Mouse (Mus musculus) small intestine, adult 2 months (tissue): ENCODE data around the gene Mpzl1. TPM values are rescaled to one million over a fixed set of nuclear protein-coding genes. Genes with fewer than 3 reads are reported as not detected.

ENCODE experiments used
- H3K27ac ChIP-seq: fragments of 200-500 bp; 2 replicates; pipeline ENCODE4 v1.5.1; 2012; ENCODE audit warnings: low read depth, low read length, control low read depth, inconsistent platforms; ENCODE audit not compliant: insufficient read depth
- H3K27me3 ChIP-seq: fragments of 200-500 bp; 2 replicates; pipeline ENCODE4 v1.6.1; 2012; ENCODE audit warnings: mild to moderate bottlenecking, moderate library complexity, low read length, inconsistent platforms; ENCODE audit not compliant: control insufficient read depth, insufficient read depth
- H3K36me3 ChIP-seq: fragments of 200-500 bp; 2 replicates; pipeline ENCODE4 v1.6.1; 2012; ENCODE audit warnings: mild to moderate bottlenecking, low read length, control low read depth, inconsistent platforms; ENCODE audit not compliant: control insufficient read depth, insufficient read depth
- H3K4me1 ChIP-seq: fragments of 200-500 bp; 2 replicates; pipeline ENCODE4 v1.6.1; 2012; ENCODE audit warnings: low read length, inconsistent platforms, mixed read lengths; ENCODE audit not compliant: control insufficient read depth, insufficient read depth, insufficient read length
- H3K4me3 ChIP-seq: fragments of 200-500 bp; 2 replicates; pipeline ENCODE4 v1.5.1; 2012; ENCODE audit warnings: low read depth, mild to moderate bottlenecking, control low read depth, inconsistent platforms, low read length, moderate library complexity
- CTCF ChIP-seq: fragments of 200-500 bp; IDR thresholded peaks from 2 replicates; pipeline ENCODE4 v1.5.1; 2012; ENCODE audit warnings: low read depth, mild to moderate bottlenecking, control low read depth, inconsistent platforms, low read length, moderate library complexity, mixed read lengths; ENCODE audit not compliant: insufficient replicate concordance, insufficient read length; ENCODE audit errors: extremely low read depth
- POLR2A ChIP-seq: fragments of 200-500 bp; IDR thresholded peaks from 2 replicates; pipeline ENCODE4 v1.6.1; 2012; ENCODE audit warnings: low read depth, mild to moderate bottlenecking, control low read depth, inconsistent platforms, low read length, moderate library complexity
- WGBS: fragments of 180-500 bp; shearing (Covaris S2); methylation state at CpG from one replicate; pipeline ENCODE4 v1.1.7; 2018; 5-methylcytosine and 5-hydroxymethylcytosine counted together
- polyA plus RNA-seq: library from polyadenylated mRNA; depleted of rRNA; stranded (reverse); fragments of >200 nt; gene quantifications from 2 replicates; pipeline ENCODE4 v1.2.3, GENCODE M21; 2012

Mpzl1 gene
- polyA plus RNA-seq, 1 experiment, result 24.8 TPM

- H3K4me3 ChIP-seq, result no peak overlapping the region
- no peak for TF ChIP-seq CTCF
- TF ChIP-seq POLR2A, result no peak
- H3K4me1 ChIP-seq, result peaks cover 3% of the 10 kb centered on the region; the same call in 1 of the 2 replicates
- no peaks in the 10 kb centered on the region for H3K27me3 ChIP-seq
- no peak overlapping the region for H3K27ac ChIP-seq
- 77% methylated on average over 14 of the region's 14 CpGs for WGBS
- peaks cover 2% of the 10 kb centered on the region; the same call in 1 of the 2 replicates for H3K36me3 ChIP-seq
Measured at GRCm38 (mm10) chr1:165655482-165655881, 21.1 kb upstream of the Mpzl1 start.

GRCm38 (mm10) chr1:165655022-165655421 is 20.7 kb upstream of the Mpzl1 start:
- Histone ChIP-seq H3K4me3 (no peak overlapping the region), H3K4me1 (peaks cover 3% of the 10 kb centered on the region; the same call in 1 of the 2 replicates), H3K27ac (no peak overlapping the region), H3K27me3 (no peaks in the 10 kb centered on the region), H3K36me3 (peaks cover 2% of the 10 kb centered on the region; the same call in 1 of the 2 replicates)
- no peak for TF ChIP-seq CTCF
- no peak for TF ChIP-seq POLR2A
- 64% methylated on average over 6 of the region's 6 CpGs for WGBS

- no peak for TF ChIP-seq CTCF
- no peak for TF ChIP-seq POLR2A
- Histone ChIP-seq H3K27me3 (no peaks in the 10 kb centered on the region), H3K4me3 (no peak overlapping the region), H3K36me3 (peaks cover 3% of the 10 kb centered on the region; the same call in 1 of the 2 replicates), H3K27ac (no peak overlapping the region), H3K4me1 (peaks cover 3% of the 10 kb centered on the region; the same call in 1 of the 2 replicates)
- WGBS, result 81% methylated on average over 14 of the region's 14 CpGs
Measured at GRCm38 (mm10) chr1:165653126-165653885, 19.0 kb upstream of the Mpzl1 start.

GRCm38 (mm10) chr1:165652507-165652906 is 18.2 kb upstream of the Mpzl1 start:
- no peak overlapping the region for H3K4me3 ChIP-seq
- H3K36me3 ChIP-seq, result 0 out of 2 replicates have a peak, but pooled peaks cover 1% of the 10 kb centered on the region
- no peak overlapping the region for H3K27ac ChIP-seq
- peaks cover 3% of the 10 kb centered on the region; the same call in 1 of the 2 replicates for H3K4me1 ChIP-seq
- WGBS, result 93% methylated on average over 2 of the region's 2 CpGs
- no peak for TF ChIP-seq CTCF
- TF ChIP-seq POLR2A, result no peak
- H3K27me3 ChIP-seq, result no peaks in the 10 kb centered on the region

GRCm38 (mm10) chr1:165651158-165651557 is 16.8 kb upstream of the Mpzl1 start:
- no peaks in the 10 kb centered on the region for H3K27me3 ChIP-seq
- peaks cover 3% of the 10 kb centered on the region; the same call in 1 of the 2 replicates for H3K4me1 ChIP-seq
- H3K36me3 ChIP-seq, result 0 out of 2 replicates have a peak, but pooled peaks cover 1% of the 10 kb centered on the region
- no peak for TF ChIP-seq CTCF
- no peak for TF ChIP-seq POLR2A
- WGBS, result 35% methylated on average over 5 of the region's 5 CpGs
- H3K4me3 ChIP-seq, result no peak overlapping the region
- peak overlapping the region; percentile 16; the same call in 1 of the 2 replicates for H3K27ac ChIP-seq

GRCm38 (mm10) chr1:165645102-165645501 is 10.8 kb upstream of the Mpzl1 start:
- 0 out of 2 replicates have a peak, but pooled peaks cover 1% of the 10 kb centered on the region for H3K36me3 ChIP-seq
- no peak overlapping the region for H3K27ac ChIP-seq
- no peaks in the 10 kb centered on the region for H3K4me1 ChIP-seq
- H3K27me3 ChIP-seq, result no peaks in the 10 kb centered on the region
- no peak overlapping the region for H3K4me3 ChIP-seq
- 72% methylated on average over 4 of the region's 4 CpGs for WGBS
- TF ChIP-seq POLR2A (no peak), CTCF (no peak)

- Histone ChIP-seq H3K27ac (no peak overlapping the region), H3K4me1 (no peaks in the 10 kb centered on the region), H3K4me3 (no peak overlapping the region), H3K36me3 (no peaks in the 10 kb centered on the region), H3K27me3 (no peaks in the 10 kb centered on the region)
- TF ChIP-seq POLR2A, result no peak
- TF ChIP-seq CTCF, result no peak
- WGBS, result 56% methylated on average over 5 of the region's 5 CpGs
Measured at GRCm38 (mm10) chr1:165643735-165644134, 9.4 kb upstream of the Mpzl1 start.
